Mouse (Mus musculus) lung, postnatal 0 days (tissue): ENCODE measurements around the gene Ptprt.

Source experiments
- CTCF ChIP-seq: IDR thresholded peaks from 2 replicates; pipeline ENCODE4 v1.5.1; 2016; ENCODE audit warnings: antibody characterized with exemption, mild to moderate bottlenecking
- EP300 ChIP-seq: IDR thresholded peaks from 2 replicates; pipeline ENCODE4 v1.6.1; 2016; ENCODE audit warnings: antibody characterized with exemption, mild to moderate bottlenecking, control low read depth

GRCm38 (mm10) chr2:162509016-162509415 lies 151.9 kb downstream of the Ptprt start:
- TF ChIP-seq CTCF (no peak), EP300 (no peak)
